Mouse (Mus musculus) kidney, adult 2 months (tissue): ENCODE measurements around the gene 1700017B05Rik. TPM values are rescaled to one million over a fixed set of nuclear protein-coding genes. Genes with fewer than 3 reads are reported as not detected.

Experiments used
- DNase-seq: peaks from one replicate; pipeline ENCODE4 v3.0.0; 2021
- H3K27ac ChIP-seq: fragments of 200-500 bp; 2 replicates; pipeline ENCODE4 v1.5.1; 2012; ENCODE audit warnings: low read depth, low read length, control low read depth, inconsistent platforms; ENCODE audit not compliant: insufficient read depth
- H3K27me3 ChIP-seq: fragments of 200-500 bp; replicated peaks from 2 replicates; pipeline ENCODE4 v1.6.1; 2012; ENCODE audit warnings: mild to moderate bottlenecking, moderate library complexity, low read length, inconsistent platforms; ENCODE audit not compliant: control insufficient read depth, insufficient read depth
- H3K36me3 ChIP-seq: fragments of 200-500 bp; 2 replicates; pipeline ENCODE4 v1.6.1; 2012; ENCODE audit warnings: mild to moderate bottlenecking, moderate library complexity, low read length, inconsistent platforms; ENCODE audit not compliant: control insufficient read depth, insufficient read depth
- H3K4me1 ChIP-seq: fragments of 200-500 bp; 2 replicates; pipeline ENCODE4 v1.6.1; 2011; ENCODE audit warnings: low read length; ENCODE audit not compliant: control insufficient read depth, insufficient read depth
- H3K4me3 ChIP-seq: fragments of 200-500 bp; 2 replicates; pipeline ENCODE4 v1.5.1; 2011; ENCODE audit warnings: mild to moderate bottlenecking, low read depth, low read length, control low read depth; ENCODE audit not compliant: insufficient read depth
- CTCF ChIP-seq: fragments of 200-500 bp; conservative IDR thresholded peaks from 2 replicates; pipeline ENCODE4 v1.5.1; 2011; ENCODE audit warnings: low read depth, mild to moderate bottlenecking, control low read depth, low read length, moderate library complexity, mixed read lengths; ENCODE audit not compliant: insufficient read depth, insufficient read length
- POLR2A ChIP-seq: fragments of 200-500 bp; IDR thresholded peaks from one replicate; pipeline ENCODE4 v1.6.1; 2011; ENCODE audit warnings: low read depth, low read length, control low read depth
- WGBS: fragments of 180-500 bp; shearing (Covaris S2); methylation state at CpG from one replicate; pipeline ENCODE4 v1.1.7; 2018; 5-methylcytosine and 5-hydroxymethylcytosine counted together
- polyA plus RNA-seq: library from polyadenylated mRNA; depleted of rRNA; stranded (reverse); fragments of >200 nt; gene quantifications from 2 replicates; pipeline ENCODE4 v1.2.3, GENCODE M21; 2012

The 1700017B05Rik gene
- polyA plus RNA-seq, 1 experiment: 9.5 TPM

- no peak overlapping the region for H3K27ac ChIP-seq
- H3K4me1 ChIP-seq: no peaks in the 10 kb centered on the region
- H3K27me3 ChIP-seq: no peaks in the 10 kb centered on the region
- TF ChIP-seq POLR2A (no peak), CTCF (no peak)
- 63% methylated on average over 4 of the region's 4 CpGs for WGBS
- no peaks in the 10 kb centered on the region for H3K36me3 ChIP-seq
- DNase-seq: no peak
- no peak overlapping the region for H3K4me3 ChIP-seq
These were observed 20.9 kb upstream of the 1700017B05Rik start for GRCm38 (mm10) chr9:57283311-57283710.

GRCm38 (mm10) chr9:57282686-57283085 is 20.3 kb upstream of the 1700017B05Rik start:
- DNase-seq: no peak
- WGBS: 46% methylated on average over 3 of the region's 3 CpGs
- TF ChIP-seq CTCF: no peak
- no peak for TF ChIP-seq POLR2A
- H3K4me3 ChIP-seq: no peak overlapping the region
- H3K27me3 ChIP-seq: no peaks in the 10 kb centered on the region
- no peaks in the 10 kb centered on the region for H3K36me3 ChIP-seq
- H3K4me1 ChIP-seq: no peaks in the 10 kb centered on the region
- no peak overlapping the region for H3K27ac ChIP-seq

DNA sequence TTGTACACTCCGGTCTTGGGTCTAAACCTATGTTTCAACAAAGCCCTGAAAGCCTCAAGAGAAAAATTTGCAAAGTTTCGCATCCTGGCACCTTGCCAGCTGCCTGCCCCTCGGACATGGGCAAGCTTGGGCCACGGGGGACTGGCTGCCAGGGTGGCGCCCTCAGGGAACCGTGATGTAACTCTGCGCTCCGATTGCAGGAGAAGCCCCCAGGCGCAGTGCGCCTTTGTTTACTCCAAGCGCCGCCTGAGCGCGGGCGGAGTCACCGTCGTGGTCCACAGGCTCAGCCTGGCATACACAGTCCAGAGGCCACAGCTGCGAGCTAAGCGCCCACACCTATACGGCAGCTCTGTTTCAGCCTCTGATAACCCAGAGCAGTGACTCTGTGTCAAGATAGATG is 19.1 kb upstream of the 1700017B05Rik start:
- 13% methylated on average over 20 of the region's 20 CpGs for WGBS
- Histone ChIP-seq H3K36me3 (no peaks in the 10 kb centered on the region), H3K27me3 (no peaks in the 10 kb centered on the region), H3K4me3 (no peak overlapping the region), H3K4me1 (no peaks in the 10 kb centered on the region), H3K27ac (no peak overlapping the region)
- DNase-seq: peak; percentile 32
- no peak for TF ChIP-seq CTCF
- no peak for TF ChIP-seq POLR2A

GRCm38 (mm10) chr9:57279441-57279840 is 17.0 kb upstream of the 1700017B05Rik start:
- H3K4me1 ChIP-seq: no peaks in the 10 kb centered on the region
- no peaks in the 10 kb centered on the region for H3K36me3 ChIP-seq
- TF ChIP-seq CTCF (no peak), POLR2A (no peak)
- no peak overlapping the region for H3K27ac ChIP-seq
- DNase-seq: no peak
- WGBS: 85% methylated on average over 4 of the region's 4 CpGs
- no peaks in the 10 kb centered on the region for H3K27me3 ChIP-seq
- H3K4me3 ChIP-seq: no peak overlapping the region

GRCm38 (mm10) chr9:57278268-57278667 is 15.9 kb upstream of the 1700017B05Rik start:
- no peak overlapping the region for H3K27ac ChIP-seq
- no peaks in the 10 kb centered on the region for H3K27me3 ChIP-seq
- DNase-seq: no peak
- no peaks in the 10 kb centered on the region for H3K36me3 ChIP-seq
- no peak for TF ChIP-seq POLR2A
- no peak for TF ChIP-seq CTCF
- H3K4me3 ChIP-seq: no peak overlapping the region
- WGBS: 57% methylated on average over 4 of the region's 4 CpGs
- no peaks in the 10 kb centered on the region for H3K4me1 ChIP-seq

DNA sequence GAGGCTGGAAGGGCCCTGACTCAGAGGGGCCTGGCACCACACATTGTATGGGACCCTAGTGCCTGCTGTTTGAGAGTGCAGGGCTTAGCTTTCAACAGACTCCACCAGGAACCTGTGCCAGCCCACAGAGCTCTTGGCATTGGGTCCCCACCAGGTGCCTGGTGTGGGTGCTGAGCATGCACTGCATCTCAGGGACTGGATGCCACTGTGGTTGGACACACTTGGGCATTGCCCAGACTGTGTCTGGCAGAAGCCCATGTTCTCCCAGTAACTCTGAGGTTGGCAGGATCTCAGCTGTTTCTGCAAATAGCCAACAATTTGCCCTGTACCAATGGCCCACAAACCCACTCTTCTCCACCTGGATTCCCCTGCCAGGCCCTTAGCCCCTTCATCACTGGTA is 13.9 kb upstream of the 1700017B05Rik start:
- H3K27me3 ChIP-seq: no peaks in the 10 kb centered on the region
- DNase-seq: no peak
- no peak overlapping the region for H3K27ac ChIP-seq
- H3K4me1 ChIP-seq: no peaks in the 10 kb centered on the region
- TF ChIP-seq CTCF: no peak
- TF ChIP-seq POLR2A: no peak
- no peak overlapping the region for H3K4me3 ChIP-seq
- H3K36me3 ChIP-seq: no peaks in the 10 kb centered on the region

DNA sequence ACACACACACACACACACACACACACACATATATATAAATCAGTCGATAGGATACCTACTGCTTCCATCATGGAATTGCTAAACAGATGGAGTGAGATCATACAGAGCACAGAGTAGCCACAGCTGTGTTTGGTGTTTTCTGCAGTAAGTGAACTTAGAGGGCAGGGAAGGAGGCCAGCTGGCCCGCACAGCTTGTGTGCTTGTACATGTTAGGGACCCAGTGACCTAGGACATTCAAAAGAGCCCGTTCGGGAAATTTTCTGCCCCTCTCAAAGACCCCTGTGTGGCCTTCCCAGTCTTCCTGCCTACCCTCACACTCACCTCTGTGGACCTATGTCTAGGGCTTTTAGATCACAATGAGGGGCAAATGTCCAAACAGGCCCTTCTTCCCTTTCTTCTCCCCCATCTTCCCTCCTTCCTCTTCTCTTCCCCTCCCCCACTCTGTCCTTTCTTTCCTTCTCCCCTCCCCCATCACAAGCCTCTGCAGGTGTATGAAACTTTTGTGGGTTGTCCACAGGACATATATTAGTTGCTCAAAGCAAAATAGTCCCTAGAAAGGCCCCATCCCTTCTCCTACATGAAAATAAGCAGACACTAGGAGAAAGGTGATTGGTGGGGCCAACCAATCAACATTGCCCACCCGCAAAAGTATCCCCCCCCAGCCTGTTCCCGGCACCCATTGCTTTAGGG is 11.5 kb upstream of the 1700017B05Rik start:
- Histone ChIP-seq H3K36me3 (no peaks in the 10 kb centered on the region), H3K27ac (no peak overlapping the region), H3K4me1 (no peaks in the 10 kb centered on the region), H3K27me3 (no peaks in the 10 kb centered on the region), H3K4me3 (no peak overlapping the region)
- TF ChIP-seq POLR2A (no peak), CTCF (no peak)
- DNase-seq: no peak
- WGBS: 60% methylated on average over 6 of the region's 6 CpGs
